Mouse (Mus musculus): ENCODE results near the gene Ttll5. TPM values are rescaled to one million over a fixed set of nuclear protein-coding genes. Genes with fewer than 3 reads are reported as not detected.

Ttll5 gene
- total and polyA plus RNA-seq, 3 experiments = 10.1 to 14.2 (median 11.4) TPM

DNA sequence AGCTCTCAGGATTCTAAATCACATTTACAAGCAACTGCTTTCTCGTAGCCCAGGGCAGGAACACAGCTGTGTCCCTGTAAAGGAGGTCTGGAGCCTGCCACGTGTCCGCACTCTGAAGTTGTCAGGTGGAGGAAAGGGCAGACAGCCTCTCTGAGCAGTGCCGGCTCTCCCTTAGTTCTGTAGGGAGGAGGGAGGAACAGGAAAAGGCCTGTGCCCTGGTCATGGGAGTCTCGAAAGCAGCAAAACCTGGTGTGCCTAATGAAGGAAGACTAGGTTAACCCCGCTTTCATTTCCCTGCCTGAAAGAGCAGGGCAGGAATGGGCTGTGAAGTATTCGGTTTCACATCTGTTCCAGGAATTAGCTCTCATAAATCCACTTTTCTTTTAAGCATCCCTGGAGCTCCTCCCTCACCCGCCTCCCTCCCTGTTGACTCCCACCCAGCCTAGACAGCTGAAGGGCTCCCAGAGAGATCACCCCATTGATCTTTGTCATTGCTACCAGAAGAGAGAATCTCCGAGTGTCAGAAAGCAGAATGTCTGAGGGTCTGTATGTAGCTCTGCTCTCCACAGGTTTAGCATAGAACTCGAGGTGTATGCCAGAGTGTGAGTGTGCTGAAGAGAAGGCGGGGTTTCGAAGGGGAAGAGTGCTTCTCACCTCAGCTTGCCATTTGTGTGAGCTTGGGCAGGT, 212.9 kb downstream of the Ttll5 start:
- TF ChIP-seq CTCF (IDR thresholded peaks at IDR 0.05) = no peak
- TF ChIP-seq POLR2A (IDR thresholded peaks at IDR 0.05; ENCODE audit: insufficient read depth, low read depth, low read length) = no peak
- TF ChIP-seq EP300 (IDR thresholded peaks at IDR 0.05; ENCODE audit: insufficient read depth, low read depth, low read length) = no peak
- H3K79me2 ChIP-seq (replicated peaks; ENCODE audit: control insufficient read depth, insufficient read depth, low read length) = no peaks in the 10 kb centered on the region
- intact Hi-C loops (cut with DNase I) = no loop called here
- no peak overlapping the region for H3K27ac ChIP-seq
- 62% methylated on average over 12 of the region's 12 CpGs for WGBS
- no peaks in the 10 kb centered on the region for H3K27me3 ChIP-seq (ENCODE audit: control insufficient read depth, insufficient read depth, low read length)
- no peak overlapping the region for H3K9ac ChIP-seq (ENCODE audit: low read depth, low read length)
- H3K4me3 ChIP-seq = no peak overlapping the region
- no peaks in the 10 kb centered on the region for H3K36me3 ChIP-seq (ENCODE audit: control insufficient read depth, insufficient read depth, low read length)
- DNase-seq = no peak
- no peaks in the 10 kb centered on the region; the same call in 1 of the 2 replicates for H3K4me1 ChIP-seq (ENCODE audit: control insufficient read depth, insufficient read depth, low read length)

DNA sequence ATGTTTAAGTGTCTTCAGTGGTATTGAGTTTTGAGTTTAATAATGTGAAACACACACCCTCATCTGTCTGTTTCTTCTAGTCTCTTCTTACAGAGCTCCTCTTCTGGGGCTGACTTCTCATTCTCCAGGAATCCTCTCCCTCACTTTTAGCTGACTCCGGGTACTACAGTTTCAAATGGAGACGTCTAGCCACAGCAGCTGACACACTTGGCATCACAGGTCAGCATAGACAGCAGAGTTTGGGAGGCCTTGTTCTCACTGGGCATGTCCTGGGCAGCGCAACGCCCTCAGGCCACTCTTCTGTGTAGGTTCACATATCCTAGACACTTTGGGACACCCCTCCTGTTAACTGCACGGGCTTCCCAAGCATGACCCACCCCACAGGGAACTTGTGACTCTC, 214.6 kb downstream of the Ttll5 start:
- intact Hi-C loops (cut with DNase I) = no loop called here
- DNase-seq = no peak
- TF ChIP-seq CTCF (IDR thresholded peaks at IDR 0.05) (no peak), EP300 (IDR thresholded peaks at IDR 0.05; ENCODE audit: insufficient read depth, low read depth, low read length) (no peak), POLR2A (IDR thresholded peaks at IDR 0.05; ENCODE audit: insufficient read depth, low read depth, low read length) (no peak)
- H3K4me1 ChIP-seq (ENCODE audit: control insufficient read depth, insufficient read depth, low read length) = no peaks in the 10 kb centered on the region; the same call in 1 of the 2 replicates
- no peaks in the 10 kb centered on the region for H3K36me3 ChIP-seq (ENCODE audit: control insufficient read depth, insufficient read depth, low read length)
- no peaks in the 10 kb centered on the region for H3K79me2 ChIP-seq (replicated peaks; ENCODE audit: control insufficient read depth, insufficient read depth, low read length)
- 72% methylated on average over 5 of the region's 5 CpGs for WGBS
- H3K4me3 ChIP-seq = no peak overlapping the region
- H3K27me3 ChIP-seq (ENCODE audit: control insufficient read depth, insufficient read depth, low read length) = no peaks in the 10 kb centered on the region
- H3K27ac ChIP-seq = no peak overlapping the region
- H3K9ac ChIP-seq (ENCODE audit: low read depth, low read length) = no peak overlapping the region

DNA sequence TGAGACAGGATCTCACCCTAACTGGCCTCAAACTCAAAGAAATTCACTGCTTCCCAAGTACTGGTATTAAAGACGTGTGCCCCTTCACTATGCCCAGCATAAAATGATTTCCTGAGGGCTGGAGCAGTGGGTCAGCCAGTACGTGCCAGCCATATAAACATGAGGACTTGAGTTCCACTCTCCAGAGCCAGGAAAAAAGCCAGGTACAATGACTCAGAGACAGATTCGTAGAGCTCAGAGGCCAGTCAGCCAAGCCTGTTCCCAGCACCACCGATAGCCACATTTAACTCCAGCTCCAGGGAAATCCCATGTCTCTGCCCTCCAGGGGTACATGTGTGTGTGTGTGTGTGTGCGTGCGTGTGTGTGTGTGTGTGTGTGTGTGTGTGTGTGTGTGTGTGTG, 215.3 kb downstream of the Ttll5 start:
- Histone ChIP-seq H3K36me3 (ENCODE audit: control insufficient read depth, insufficient read depth, low read length) (no peaks in the 10 kb centered on the region), H3K27me3 (ENCODE audit: control insufficient read depth, insufficient read depth, low read length) (no peaks in the 10 kb centered on the region), H3K79me2 (replicated peaks; ENCODE audit: control insufficient read depth, insufficient read depth, low read length) (no peaks in the 10 kb centered on the region), H3K4me3 (no peak overlapping the region), H3K27ac (no peak overlapping the region), H3K4me1 (ENCODE audit: control insufficient read depth, insufficient read depth, low read length) (no peaks in the 10 kb centered on the region; the same call in 1 of the 2 replicates), H3K9ac (ENCODE audit: low read depth, low read length) (no peak overlapping the region)
- 58% methylated on average over 6 of the region's 6 CpGs for WGBS
- TF ChIP-seq POLR2A (IDR thresholded peaks at IDR 0.05; ENCODE audit: insufficient read depth, low read depth, low read length) (no peak), EP300 (IDR thresholded peaks at IDR 0.05; ENCODE audit: insufficient read depth, low read depth, low read length) (no peak), CTCF (IDR thresholded peaks at IDR 0.05) (no peak)
- intact Hi-C loops (cut with DNase I) = no loop called here
- DNase-seq = no peak

DNA sequence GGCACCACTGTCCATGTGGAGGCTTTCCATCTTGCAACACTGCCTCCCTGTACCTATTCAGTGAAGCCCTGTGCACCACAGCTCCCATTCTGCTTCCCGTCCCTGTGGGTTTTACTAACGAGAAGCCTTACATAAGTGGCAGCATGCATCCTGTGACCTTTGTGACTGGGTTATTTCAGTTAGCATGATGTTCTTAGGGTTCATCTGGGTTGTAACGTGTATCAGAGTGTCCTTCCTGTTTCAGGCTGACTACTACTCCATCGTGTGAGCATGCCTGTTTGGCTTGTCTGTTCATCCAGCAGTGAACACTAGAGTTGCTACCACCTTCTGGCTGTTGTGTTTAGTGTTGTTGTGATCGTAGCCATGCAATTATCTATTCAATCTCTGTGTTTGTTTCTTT, 221.7 kb downstream of the Ttll5 start:
- no peak overlapping the region for H3K9ac ChIP-seq (ENCODE audit: low read depth, low read length)
- TF ChIP-seq EP300 (IDR thresholded peaks at IDR 0.05; ENCODE audit: insufficient read depth, low read depth, low read length) (no peak), CTCF (IDR thresholded peaks at IDR 0.05) (no peak), POLR2A (IDR thresholded peaks at IDR 0.05; ENCODE audit: insufficient read depth, low read depth, low read length) (no peak)
- H3K36me3 ChIP-seq (ENCODE audit: control insufficient read depth, insufficient read depth, low read length) = no peaks in the 10 kb centered on the region
- no peak overlapping the region for H3K27ac ChIP-seq
- WGBS = 68% methylated on average over 5 of the region's 5 CpGs
- H3K79me2 ChIP-seq (replicated peaks; ENCODE audit: control insufficient read depth, insufficient read depth, low read length) = no peaks in the 10 kb centered on the region
- intact Hi-C loops (cut with DNase I) = no loop called here
- H3K4me1 ChIP-seq (ENCODE audit: control insufficient read depth, insufficient read depth, low read length) = no peaks in the 10 kb centered on the region
- no peak for DNase-seq
- H3K4me3 ChIP-seq = no peak overlapping the region
- no peaks in the 10 kb centered on the region for H3K27me3 ChIP-seq (ENCODE audit: control insufficient read depth, insufficient read depth, low read length)

DNA sequence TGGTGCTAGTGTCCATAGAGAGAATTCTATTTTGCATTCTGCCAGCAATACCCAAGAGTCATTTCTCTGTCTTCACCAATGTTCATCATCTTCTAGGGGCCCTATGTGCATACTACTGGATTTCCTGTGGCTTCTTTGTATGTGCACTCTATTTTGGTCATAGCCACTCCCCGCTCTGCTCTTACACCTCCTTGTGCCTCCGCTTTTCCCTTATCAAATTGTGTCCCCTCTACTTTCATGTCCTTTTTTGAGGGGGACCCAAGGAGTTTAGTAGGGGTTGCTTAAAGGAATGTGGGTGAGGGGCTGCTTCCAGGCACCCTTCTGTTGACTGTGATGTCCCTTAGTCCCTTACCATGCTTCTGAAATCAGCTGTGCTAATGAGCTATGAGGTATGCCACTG, 222.3 kb downstream of the Ttll5 start:
- 98% methylated on average over 2 of the region's 2 CpGs for WGBS
- Histone ChIP-seq H3K36me3 (ENCODE audit: control insufficient read depth, insufficient read depth, low read length) (no peaks in the 10 kb centered on the region), H3K9ac (ENCODE audit: low read depth, low read length) (no peak overlapping the region), H3K27me3 (ENCODE audit: control insufficient read depth, insufficient read depth, low read length) (no peaks in the 10 kb centered on the region), H3K79me2 (replicated peaks; ENCODE audit: control insufficient read depth, insufficient read depth, low read length) (no peaks in the 10 kb centered on the region), H3K4me1 (ENCODE audit: control insufficient read depth, insufficient read depth, low read length) (no peaks in the 10 kb centered on the region), H3K4me3 (no peak overlapping the region), H3K27ac (no peak overlapping the region)
- no peak for TF ChIP-seq POLR2A (IDR thresholded peaks at IDR 0.05; ENCODE audit: insufficient read depth, low read depth, low read length)
- TF ChIP-seq CTCF (IDR thresholded peaks at IDR 0.05) = no peak
- no peak for TF ChIP-seq EP300 (IDR thresholded peaks at IDR 0.05; ENCODE audit: insufficient read depth, low read depth, low read length)
- no peak for DNase-seq
- intact Hi-C loops (cut with DNase I) = no loop called here

DNA sequence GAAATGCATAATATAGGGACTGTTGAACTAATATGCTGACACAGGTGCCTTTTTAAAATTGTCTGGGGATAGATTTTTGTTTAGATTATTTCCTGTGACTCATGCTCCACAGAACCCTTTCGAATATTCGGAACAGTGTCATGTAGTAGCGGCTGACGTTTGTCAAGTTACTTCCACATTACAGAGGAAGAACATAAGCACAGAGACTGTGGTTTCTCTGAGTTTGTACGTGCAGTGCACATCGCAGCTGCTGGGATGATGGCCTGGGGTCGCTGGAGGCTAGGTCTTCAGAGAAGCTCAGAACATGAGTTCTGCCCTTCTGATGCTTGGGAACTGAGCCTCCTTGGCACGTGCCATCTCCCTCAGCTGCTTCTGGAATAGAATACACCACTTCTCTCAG, 222.9 kb downstream of the Ttll5 start:
- 90% methylated on average over 8 of the region's 8 CpGs for WGBS
- Histone ChIP-seq H3K79me2 (replicated peaks; ENCODE audit: control insufficient read depth, insufficient read depth, low read length) (no peaks in the 10 kb centered on the region), H3K27me3 (ENCODE audit: control insufficient read depth, insufficient read depth, low read length) (no peaks in the 10 kb centered on the region), H3K9ac (ENCODE audit: low read depth, low read length) (no peak overlapping the region), H3K27ac (no peak overlapping the region), H3K4me1 (ENCODE audit: control insufficient read depth, insufficient read depth, low read length) (no peaks in the 10 kb centered on the region), H3K36me3 (ENCODE audit: control insufficient read depth, insufficient read depth, low read length) (no peaks in the 10 kb centered on the region), H3K4me3 (no peak overlapping the region)
- TF ChIP-seq POLR2A (IDR thresholded peaks at IDR 0.05; ENCODE audit: insufficient read depth, low read depth, low read length) (no peak), EP300 (IDR thresholded peaks at IDR 0.05; ENCODE audit: insufficient read depth, low read depth, low read length) (no peak), CTCF (IDR thresholded peaks at IDR 0.05) (no peak)
- DNase-seq = no peak
- intact Hi-C loops (cut with DNase I) = no loop called here
